Mouse (Mus musculus) erythroid progenitor cell, adult 5-6 weeks (primary cell): Measurements from ENCODE around the gene Hdac7. TPM values are rescaled to one million over a fixed set of nuclear protein-coding genes. Genes with fewer than 3 reads are reported as not detected.

Experiments used
- ATAC-seq: replicated peaks from 2 replicates; pipeline ENCODE4 v1.8.0; 2016; ENCODE audit warnings: moderate number of reproducible peaks, mild to moderate bottlenecking, moderate TSS enrichment, inconsistent platforms; ENCODE audit not compliant: poor library complexity, low FRiP score, severe bottlenecking
- total RNA-seq, 2 experiments: library from RNA; stranded (forward) in 1 of 2; stranded (reverse) in 1 of 2; fragments of 150-400 nt in 1 of 2; fragments of 186-747, 209-891 nt in 1 of 2; gene quantifications; 2 replicates each; pipeline versions ENCODE4 v1.2.3 to v1.2.4; 2015 to 2017; ENCODE audit warnings: low replicate concordance in 2 of 2

Gene Hdac7
- total RNA-seq, 2 experiments from 2014 or later = 9.8 to 26.8 TPM

DNA sequence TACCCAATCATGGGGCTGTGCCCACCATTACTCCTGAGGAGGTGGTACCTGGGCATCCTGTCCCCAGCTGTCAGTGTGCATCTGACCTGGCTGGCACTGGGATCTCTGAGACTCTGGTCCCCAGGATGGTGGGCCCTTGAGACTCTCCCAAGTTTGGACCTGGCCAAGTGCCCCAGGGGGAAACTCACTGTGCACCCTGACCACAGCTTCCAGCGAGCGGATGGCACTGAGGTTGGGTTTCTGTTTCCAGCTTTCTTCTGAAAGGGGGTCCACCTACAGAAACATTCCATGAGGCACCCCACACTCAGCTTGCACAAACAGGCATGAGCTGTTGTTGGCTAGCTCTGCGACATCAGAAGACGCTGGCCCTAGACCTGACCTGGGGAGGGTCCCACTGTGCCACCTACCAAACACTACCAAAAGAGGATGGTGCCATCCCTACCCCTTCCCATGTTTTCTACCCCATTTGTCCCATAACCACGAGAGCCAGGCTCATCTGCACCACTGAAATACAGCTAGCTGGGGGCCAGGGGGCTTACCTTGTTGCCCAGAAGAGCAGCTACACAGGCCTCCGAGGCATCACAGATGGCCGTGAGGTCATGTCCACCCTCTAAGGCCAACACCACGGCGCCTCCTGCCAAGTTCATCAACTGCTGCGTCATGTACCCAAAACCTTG is 48.6 kb downstream of the Hdac7 start:
- no peak for ATAC-seq

DNA sequence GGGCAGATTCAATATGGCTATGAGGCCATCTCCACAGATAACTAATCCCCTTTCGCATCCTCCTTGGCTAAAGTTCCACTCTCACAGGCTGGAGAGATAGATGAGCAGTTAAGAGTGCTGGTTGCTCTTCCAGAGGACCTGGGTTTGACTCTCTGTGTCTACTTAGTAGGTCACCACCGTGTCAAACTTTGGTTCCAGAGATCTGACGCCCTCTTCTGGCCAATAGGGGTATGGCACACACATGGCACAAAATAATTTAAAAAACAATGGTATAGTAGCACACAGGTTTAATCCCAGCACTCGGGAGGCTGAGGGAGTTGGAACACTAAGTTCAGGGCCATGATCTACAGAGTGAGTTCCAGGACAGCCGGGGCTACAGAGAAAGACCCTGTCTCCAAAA is 50.0 kb downstream of the Hdac7 start:
- no peak for ATAC-seq

DNA sequence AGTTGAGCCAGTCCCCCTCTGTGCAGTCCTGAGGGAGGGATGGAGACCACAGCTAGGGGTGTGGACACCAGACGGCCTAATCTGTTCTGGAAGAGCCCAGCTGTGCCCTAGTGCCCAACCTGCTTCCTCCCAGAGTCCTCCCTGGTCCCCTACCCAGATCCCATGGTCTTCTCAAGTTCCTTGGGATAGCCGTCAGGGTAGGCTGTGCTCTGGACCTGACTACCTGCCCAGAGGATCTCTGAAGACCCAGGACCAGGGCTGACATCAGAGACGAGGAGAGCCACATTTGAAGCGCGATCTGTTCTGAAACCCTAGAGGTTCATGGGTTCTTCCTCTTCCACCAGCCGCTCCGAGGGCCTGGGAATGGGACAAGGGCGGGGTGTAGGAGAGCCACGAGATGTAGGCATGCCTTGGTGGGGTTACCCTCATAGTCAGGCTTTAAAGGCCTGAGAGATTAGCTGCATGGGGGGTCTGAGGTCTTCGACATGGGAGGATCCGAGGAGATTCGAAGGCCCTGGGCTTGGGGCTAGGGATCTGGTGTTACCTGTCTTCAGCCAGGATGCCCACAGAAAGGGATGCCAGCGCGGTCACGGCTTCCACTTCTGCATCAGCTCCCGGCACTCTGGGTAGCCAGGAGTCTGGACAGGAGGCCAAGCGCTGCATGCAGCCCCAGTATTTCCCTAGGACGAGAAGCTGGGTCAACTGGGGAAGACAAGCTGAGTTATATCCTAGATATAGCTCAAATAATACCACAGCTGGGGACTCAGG is 50.7 kb downstream of the Hdac7 start:
- ATAC-seq = no peak

DNA sequence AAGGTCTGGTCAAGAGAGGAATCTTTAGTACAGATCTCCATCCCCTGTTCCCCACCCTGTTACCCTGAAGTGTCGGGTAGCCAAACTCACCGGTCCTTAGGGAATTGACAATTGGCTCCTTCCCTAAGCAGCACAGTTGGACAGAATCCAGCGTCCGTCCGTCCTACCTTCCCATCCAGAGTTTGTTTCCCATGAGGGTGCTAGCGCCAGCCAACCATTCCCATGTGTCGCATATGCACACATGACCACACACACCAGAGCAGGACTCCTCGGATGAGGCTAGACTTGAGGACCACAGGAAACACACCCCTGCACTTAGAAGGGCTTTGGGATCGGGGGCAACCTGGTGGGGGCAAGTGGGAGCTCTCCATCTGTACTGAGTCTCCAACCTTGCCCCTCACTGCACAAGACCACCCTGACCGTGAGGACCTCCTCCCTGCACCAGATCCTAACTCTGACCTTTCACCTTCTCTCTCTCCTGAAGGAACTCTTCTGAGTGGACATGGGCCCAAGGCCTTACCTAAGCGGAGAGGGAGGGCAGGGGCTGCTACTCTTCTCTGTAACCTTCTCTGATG is 53.1 kb downstream of the Hdac7 start:
- ATAC-seq = no peak

- ATAC-seq = no peak
Measured at GRCm38 (mm10) chr15:97789761-97790505, 54.4 kb downstream of the Hdac7 start.

GRCm38 (mm10) chr15:97788821-97789220 is 55.5 kb downstream of the Hdac7 start:
- ATAC-seq = no peak

GRCm38 (mm10) chr15:97787799-97788667 is 56.3 kb downstream of the Hdac7 start:
- ATAC-seq = no peak

DNA sequence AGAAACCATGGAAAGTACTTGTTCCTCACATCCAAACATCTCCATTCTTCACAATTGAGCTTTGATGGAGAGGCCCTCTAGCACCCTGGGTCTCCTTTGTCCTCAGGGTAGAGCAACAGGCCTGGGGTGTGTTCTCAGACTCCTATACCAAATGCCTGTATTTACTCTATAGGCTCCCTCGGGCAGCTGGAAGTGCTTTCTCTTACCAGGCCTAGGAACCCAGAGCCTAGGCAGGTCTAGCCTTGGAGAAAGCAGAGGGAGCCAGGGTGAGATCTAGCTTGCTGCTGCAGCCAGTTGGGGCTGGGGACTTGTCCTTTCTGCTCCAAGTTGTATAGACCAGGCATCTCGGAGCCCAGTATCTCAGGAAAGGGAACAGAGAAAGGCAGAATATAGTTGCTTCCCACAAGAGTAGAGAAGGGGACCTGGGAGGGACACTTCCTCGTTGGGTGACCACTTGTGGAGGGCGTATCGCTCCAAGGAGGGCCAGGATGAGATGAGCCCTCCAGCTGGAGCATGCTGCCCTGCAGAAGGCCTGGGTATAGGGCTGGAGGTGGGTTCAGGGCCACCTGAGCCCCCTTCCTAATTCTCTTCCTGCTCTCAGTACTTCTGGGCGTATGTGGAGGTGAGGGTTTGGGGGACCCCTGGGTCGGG is 57.0 kb downstream of the Hdac7 start:
- no peak for ATAC-seq

DNA sequence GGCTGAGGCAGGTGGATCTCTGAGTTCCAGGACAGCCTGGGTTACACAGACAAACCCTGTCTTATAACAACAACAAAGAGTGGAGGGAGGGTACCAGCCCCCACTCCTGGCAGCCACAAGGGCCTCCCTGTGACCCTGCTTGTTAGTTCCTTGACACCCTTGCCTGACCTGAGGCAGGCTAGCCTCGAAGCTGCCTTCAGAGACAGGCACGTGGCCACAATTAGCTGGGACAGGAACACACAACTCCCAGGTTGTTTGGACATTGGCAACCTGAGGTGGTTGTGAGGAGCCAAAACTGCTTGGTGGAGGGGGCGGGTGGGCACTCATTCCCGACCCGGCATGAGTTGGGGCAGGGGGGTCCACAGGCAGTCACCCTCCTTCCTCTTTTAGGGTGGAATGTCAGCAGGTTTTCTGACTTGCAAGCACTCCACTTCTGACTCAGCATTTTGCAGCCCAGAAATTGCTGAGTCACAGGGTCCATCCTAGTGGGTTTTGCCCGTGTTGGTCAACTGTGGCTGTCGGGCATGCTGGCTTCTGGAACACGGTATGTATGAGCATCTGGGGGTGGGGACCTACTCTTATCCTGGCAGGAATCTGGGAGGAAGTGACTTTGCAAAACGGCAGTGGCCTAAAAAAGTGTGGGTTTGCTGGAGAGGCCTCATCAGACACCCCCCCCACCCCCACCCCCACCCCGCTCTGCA is 57.7 kb downstream of the Hdac7 start:
- ATAC-seq = 0 out of 2 replicates have a peak, but pooled peaks have one; percentile 16

DNA sequence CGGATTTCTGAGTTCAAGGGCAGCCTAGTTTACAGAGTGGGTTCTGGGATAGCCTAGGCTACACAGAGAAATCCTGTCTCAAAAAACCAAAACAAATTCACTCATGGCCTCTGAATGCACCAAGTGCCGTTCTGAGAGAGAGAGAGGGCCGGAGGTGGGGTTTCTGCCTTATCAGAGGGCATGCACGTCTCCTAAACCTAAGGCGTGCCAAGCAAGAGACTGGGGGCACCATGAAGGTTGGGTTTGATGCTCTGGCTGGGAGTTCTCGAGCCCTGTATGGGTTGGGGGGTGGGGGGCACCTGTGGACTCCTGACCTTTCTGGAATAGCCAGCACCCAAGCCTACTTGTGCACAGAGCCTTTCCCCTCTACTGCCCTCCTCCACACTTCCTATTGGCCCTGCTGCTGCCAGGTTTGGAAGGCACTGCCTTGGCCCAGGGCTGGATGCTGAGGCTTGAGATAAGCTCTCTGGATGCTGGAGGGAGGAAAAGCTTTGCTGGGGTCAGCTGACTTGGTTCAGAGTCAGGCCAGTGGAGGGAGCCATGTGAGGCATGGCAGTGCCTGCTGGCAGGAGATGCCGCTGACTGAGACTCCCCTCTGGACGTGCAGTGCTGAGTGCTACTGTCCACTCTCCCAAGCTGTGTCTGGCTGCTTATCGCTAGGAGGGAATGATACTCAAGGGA is 58.4 kb downstream of the Hdac7 start:
- ATAC-seq = peak; percentile 77

DNA sequence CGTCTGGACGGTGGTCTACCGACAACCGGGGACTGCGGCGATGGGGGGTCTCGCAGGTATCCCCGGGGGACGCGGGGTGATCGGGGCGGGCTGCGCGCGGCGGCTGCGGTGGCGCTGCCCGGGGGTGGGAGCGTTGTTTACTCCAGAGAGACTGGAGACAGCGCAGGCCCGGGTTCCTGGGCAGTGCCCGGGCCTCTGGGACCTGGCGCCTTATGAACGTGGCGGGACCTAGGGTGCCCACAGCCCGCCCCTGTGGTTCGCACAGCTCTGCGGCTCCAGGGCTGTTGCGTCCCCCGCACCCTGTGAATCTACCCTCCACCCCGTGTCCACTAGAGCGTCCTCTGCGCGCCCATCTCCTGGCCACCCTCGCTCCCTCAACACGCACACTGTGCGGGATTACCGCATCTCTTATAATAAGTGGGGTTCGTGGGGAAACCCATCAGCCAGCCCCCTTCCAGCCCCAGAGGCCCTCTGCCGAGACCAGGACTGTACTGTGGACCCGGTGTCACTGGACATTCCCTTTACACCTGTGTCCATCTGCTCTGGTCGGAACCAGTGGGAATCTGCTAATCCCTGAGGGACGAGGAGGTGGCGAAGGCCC is 59.6 kb downstream of the Hdac7 start:
- ATAC-seq = peak; percentile 32

GRCm38 (mm10) chr15:97784092-97784559 is 60.2 kb downstream of the Hdac7 start:
- ATAC-seq = peak; percentile 74

DNA sequence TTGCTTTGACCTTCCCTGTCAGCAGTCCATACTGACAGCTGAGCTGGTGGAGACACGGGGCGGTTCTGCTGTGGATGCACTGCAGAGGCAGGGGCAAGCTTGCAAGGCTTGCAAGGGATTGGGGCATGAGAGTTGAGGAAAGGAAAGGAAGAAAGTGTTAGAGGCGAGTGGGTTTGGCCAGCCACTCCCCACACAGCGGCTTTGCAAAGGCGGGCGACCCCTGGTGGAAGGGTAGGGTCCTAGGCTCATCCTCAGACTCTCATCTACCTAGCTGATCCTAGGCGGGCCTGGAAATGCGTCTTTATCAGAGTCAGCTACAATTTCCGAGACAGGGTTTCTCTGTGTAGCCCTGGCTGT is 61.6 kb downstream of the Hdac7 start:
- ATAC-seq = no peak

GRCm38 (mm10) chr15:97781961-97782748 is 62.1 kb downstream of the Hdac7 start:
- ATAC-seq = no peak

- no peak for ATAC-seq
Measured at GRCm38 (mm10) chr15:97780611-97781031, 63.7 kb downstream of the Hdac7 start.

- no peak for ATAC-seq
Measured at GRCm38 (mm10) chr15:97779576-97779975, 64.7 kb downstream of the Hdac7 start.
